Comparison of ENCODE assay signal across 23 mouse cellular contexts in genomic region chr13:102666233-102666614, GRCm38 (mm10). TPM values are rescaled to one million over a fixed set of nuclear protein-coding genes. Genes with fewer than 3 reads are reported as not detected.
DNase-seq lines count a peak whose midpoint lies in the region; ATAC-seq and TF ChIP-seq lines count a peak whose summit lies in the region.
"Had no signal": no experiment of that assay in that cellular context is flagged by ENCODE, and none has a peak within 500 bp of the region (broad histone marks: within the 10 kb centered on the region; RNA-seq: fewer than 3 reads in every experiment).

No protein-coding gene starts in this region.

- H3K4me3 ChIP-seq in heart, adult 2 months, result no peak overlapping the region
- no peak overlapping the region for H3K4me3 ChIP-seq in liver, postnatal 0 days (ENCODE audit: low read depth, low read length)
- H3K4me3 ChIP-seq in limb, embryonic 10.5 days, result no peak overlapping the region
- H3K4me3 ChIP-seq: forebrain, embryonic 13.5 days; myocyte; stomach, embryonic 15.5 days had no signal

- H3K9me3 ChIP-seq in liver, postnatal 0 days (ENCODE audit: low read length), result no peaks in the 10 kb centered on the region
- H3K9me3 ChIP-seq in limb, embryonic 10.5 days (replicated peaks), result no peaks in the 10 kb centered on the region
- H3K9me3 ChIP-seq: forebrain, embryonic 13.5 days; heart, embryonic 13.5 days; midbrain, embryonic 13.5 days; stomach, embryonic 15.5 days had no signal

- no peak overlapping the region for H3K9ac ChIP-seq in heart, adult 2 months (ENCODE audit: low read depth, low read length)
- H3K9ac ChIP-seq in liver, postnatal 0 days (replicated peaks), result no peak overlapping the region
- H3K9ac ChIP-seq: forebrain, embryonic 13.5 days; midbrain, embryonic 13.5 days; stomach, embryonic 15.5 days had no signal

- intact Hi-C loops in heart, adult 2 months (cut with DNase I), result no loop called here

- no peak for TF ChIP-seq EP300 in heart, adult 2 months (IDR thresholded peaks at IDR 0.05; ENCODE audit: insufficient read depth, low read depth, low read length)
- no peak for TF ChIP-seq EP300 in liver, postnatal 0 days (IDR thresholded peaks at IDR 0.05; ENCODE audit: low read depth)

- 74% methylated on average over 12 of the region's 12 CpGs for WGBS in heart, adult 2 months
- WGBS in liver, postnatal 0 days (ENCODE audit: insufficient replicate concordance), result 29% methylated on average over 12 of the region's 12 CpGs
- 91% methylated on average over 12 of the region's 12 CpGs for whole genome bisulfite sequencing in limb, embryonic 10.5 days

- H3K79me2 ChIP-seq in heart, adult 2 months (replicated peaks; ENCODE audit: control insufficient read depth, insufficient read depth, low read length), result no peaks in the 10 kb centered on the region

- peaks cover 3% of the 10 kb centered on the region for H3K4me1 ChIP-seq in heart, adult 2 months (ENCODE audit: control insufficient read depth, insufficient read depth, low read length)
- peaks cover 28% of the 10 kb centered on the region for H3K4me1 ChIP-seq in liver, postnatal 0 days (ENCODE audit: insufficient read depth)
- H3K4me1 ChIP-seq in limb, embryonic 10.5 days, result no peaks in the 10 kb centered on the region; the same call in 1 of the 2 replicates

- no peaks in the 10 kb centered on the region for H3K27me3 ChIP-seq in heart, adult 2 months (ENCODE audit: control insufficient read depth, insufficient read depth, low read length)
- no peaks in the 10 kb centered on the region for H3K27me3 ChIP-seq in liver, postnatal 0 days (ENCODE audit: insufficient read depth, low read length)
- peaks cover 20% of the 10 kb centered on the region; the same call in 1 of the 2 replicates for H3K27me3 ChIP-seq in limb, embryonic 10.5 days (ENCODE audit: low read depth, poor library complexity, severe bottlenecking)
- H3K27me3 ChIP-seq: forebrain, embryonic 13.5 days; heart, embryonic 13.5 days; midbrain, embryonic 13.5 days; Patski; stomach, embryonic 15.5 days had no signal

- no peak overlapping the region for H3K27ac ChIP-seq in heart, adult 2 months
- peak overlapping the region; percentile 66 for H3K27ac ChIP-seq in liver, postnatal 0 days (ENCODE audit: low read depth)
- H3K27ac ChIP-seq in limb, embryonic 10.5 days, result no peak overlapping the region
- H3K27ac ChIP-seq: forebrain, embryonic 13.5 days; heart, embryonic 13.5 days; midbrain, embryonic 13.5 days; stomach, embryonic 15.5 days had no signal

- TF ChIP-seq POLR2A in heart, adult 2 months (IDR thresholded peaks at IDR 0.05; ENCODE audit: insufficient read depth, low read depth, low read length), result no peak

- DNase-seq in heart, adult 11 months, result peak; percentile 87
- no peak for DNase-seq in heart, adult 2 months
- peak; percentile 59 for DNase-seq in thymus, postnatal 0 days (ENCODE audit: low spot score)
- no peak for DNase-seq in thymus, adult 18-20 months
- no peak for DNase-seq in liver, postnatal 0 days
- DNase-seq in T-cell, adult 2 months (ENCODE audit: low spot score), result no peak
- DNase-seq in layer of hippocampus, adult 11-12 months (ENCODE audit: low spot score), result no peak
- DNase-seq in limb, embryonic 10.5 days (ENCODE audit: low spot score), result no peak
- DNase-seq: cerebellum, postnatal 14 days; embryo, embryonic 11 days; gastrocnemius, postnatal 36 days; kidney, adult 2 months; kidney, postnatal 4 days; layer of hippocampus, postnatal 36 days; lung, adult 18-20 months; retina, postnatal 1 day; right cerebral cortex, postnatal 4 days had no signal

- no peak for TF ChIP-seq CTCF in heart, adult 2 months (IDR thresholded peaks at IDR 0.05)
- TF ChIP-seq CTCF in liver, postnatal 0 days (IDR thresholded peaks at IDR 0.05; ENCODE audit: low read depth), result no peak

- H3K4me2 ChIP-seq in liver, postnatal 0 days (ENCODE audit: low read depth, low read length), result peak overlapping the region; percentile 64

- no peaks in the 10 kb centered on the region for H3K36me3 ChIP-seq in heart, adult 2 months (ENCODE audit: control insufficient read depth, insufficient read depth, low read length)
- H3K36me3 ChIP-seq in liver, postnatal 0 days (replicated peaks; ENCODE audit: insufficient read depth, low read length), result no peaks in the 10 kb centered on the region
- no peaks in the 10 kb centered on the region for H3K36me3 ChIP-seq in limb, embryonic 10.5 days
- H3K36me3 ChIP-seq: heart, embryonic 13.5 days; midbrain, embryonic 13.5 days; stomach, embryonic 15.5 days had no signal

- no peak for ATAC-seq in liver, postnatal 0 days
- ATAC-seq: forebrain, embryonic 13.5 days; midbrain, embryonic 13.5 days; Patski had no signal

RNA-seq across cellular contexts. Expression of gene Cd180, which starts 27.1 kb away (rescaled TPM):
- 1 to 10 TPM in 1 of 2 experiments, under 1 TPM in 1; 0.32 to 1.6 TPM for total RNA-seq in heart, adult 2 months (2021)
- 0.70 and 1.3 TPM in 2 replicates for polyA plus RNA-seq in heart, adult 2 months (2012; rRNA removed)
- 1.1 and 1.2 TPM in 2 replicates for polyA plus RNA-seq in thymus, postnatal 0 days (2015; fragmentation: Nextera tagmentation; extraction: Ambion mirVana)
- 1.1 and 1.6 TPM in 2 replicates for polyA plus RNA-seq in liver, postnatal 0 days (2015; fragmentation: Nextera tagmentation; extraction: Ambion mirVana)
- polyA plus RNA-seq in limb, embryonic 10.5 days (2016; fragmentation: Nextera tagmentation; extraction: Ambion mirVana), result 0.15 TPM in 1 of 2 replicates, not detected in the other
- polyA plus RNA-seq: Patski had no signal

Comparison
In these comparisons a context has a peak if more than half of its experiments do, and no peak if none do; other contexts are left out.
1. DNase-seq: peak in heart, adult 11 months (single experiment) and thymus, postnatal 0 days (single experiment); none in heart, adult 2 months (0 of 2), thymus, adult 18-20 months (0 of 2), liver, postnatal 0 days (single experiment), T-cell, adult 2 months (single experiment), layer of hippocampus, adult 11-12 months (single experiment) and limb, embryonic 10.5 days (single experiment).